Mouse (Mus musculus) kidney, embryonic 16.5 days (tissue): ENCODE data around the gene Magea1. TPM values are rescaled to one million over a fixed set of nuclear protein-coding genes. Genes with fewer than 3 reads are reported as not detected.
"Not testable (repeated sequence)": the region's sequence is repeated elsewhere in the genome, so short reads cannot be mapped to it uniquely, and the experiment has no call there.

Experiments
- ATAC-seq: fragments of 200-750 bp; cut with Nextera tagmentation; 2 replicates; pipeline ENCODE4 v1.8.0; 2017; ENCODE audit warnings: moderate TSS enrichment; ENCODE audit not compliant: low FRiP score, low TSS enrichment
- H3K27ac ChIP-seq: fragments of 300-500 bp; sonication (generic); 2 replicates; pipeline ENCODE4 v1.5.1; 2014; ENCODE audit warnings: low read length
- H3K27me3 ChIP-seq: fragments of 300-500 bp; sonication (generic); 2 replicates; pipeline ENCODE4 v1.6.1; 2014; ENCODE audit warnings: low read length, control low read depth, mixed read lengths; ENCODE audit not compliant: insufficient read depth
- H3K36me3 ChIP-seq: fragments of 300-500 bp; sonication (generic); 2 replicates; pipeline ENCODE4 v1.6.1; 2014; ENCODE audit warnings: low read length, control low read depth, mixed read lengths; ENCODE audit not compliant: insufficient read depth
- H3K4me1 ChIP-seq: fragments of 300-500 bp; sonication (generic); 2 replicates; pipeline ENCODE4 v1.6.1; 2014; ENCODE audit warnings: low read length, control low read depth, mixed read lengths; ENCODE audit not compliant: insufficient read depth
- H3K4me2 ChIP-seq: fragments of 300-500 bp; sonication (generic); replicated peaks from 2 replicates; pipeline ENCODE4 v1.6.1; 2014; ENCODE audit warnings: low read depth, low read length
- H3K4me3 ChIP-seq: fragments of 300-500 bp; sonication (generic); 2 replicates; pipeline ENCODE4 v1.5.1; 2014; ENCODE audit warnings: mild to moderate bottlenecking, low read length
- H3K9ac ChIP-seq: fragments of 300-500 bp; sonication (generic); replicated peaks from 2 replicates; pipeline ENCODE4 v1.6.1; 2014; ENCODE audit warnings: low read length
- H3K9me3 ChIP-seq: fragments of 300-500 bp; sonication (generic); 2 replicates; pipeline ENCODE4 v1.6.1; 2016; ENCODE audit warnings: low read length, control low read depth
- WGBS: fragments of 180-500 bp; shearing (Covaris S2); extraction: QIAGEN DNeasy Blood & Tissue Kit; methylation state at CpG from one replicate; pipeline ENCODE4 v1.1.7; 2014; 5-methylcytosine and 5-hydroxymethylcytosine counted together
- polyA plus RNA-seq: library from polyadenylated mRNA; unstranded; fragments of >200 nt; fragmentation: Nextera tagmentation; extraction: Ambion mirVana; gene quantifications from 2 replicates; pipeline ENCODE4 v1.2.1, GENCODE M21; 2015

Gene Magea1
- not detected in 2 replicates for polyA plus RNA-seq

GRCm38 (mm10) chrX:155089693-155090092 is at the start of gene Magea1:
TSS of gene Magea1 (minus strand) at chrX:155089793.
- not testable (repeated sequence) for H3K27ac ChIP-seq, H3K36me3 ChIP-seq, H3K4me3 ChIP-seq, H3K4me2 ChIP-seq, H3K9ac ChIP-seq, H3K9me3 ChIP-seq, H3K27me3 ChIP-seq, ATAC-seq, H3K4me1 ChIP-seq
- 100% methylated on average over 1 of the region's 2 CpGs for WGBS

- 82% methylated on average over 3 of the region's 3 CpGs for WGBS
- not testable (repeated sequence) for H3K4me3 ChIP-seq
Observed at GRCm38 (mm10) chrX:155128312-155128711, 38.7 kb upstream of the Magea1 start, which contains the start of gene Cldn34b2. TSS of gene Cldn34b2 (minus strand) at chrX:155128412.

GRCm38 (mm10) chrX:155098024-155098423 is 8.4 kb upstream of the Magea1 start:
- Histone ChIP-seq H3K4me3 (no peak overlapping the region), H3K9me3 (no peaks in the 10 kb centered on the region)
- ATAC-seq, result no peak

More at GRCm38 (mm10) chrX:155128312-155128711, 38.7 kb upstream of the Magea1 start, which contains the start of gene Cldn34b2:
- not testable (repeated sequence) for H3K36me3 ChIP-seq, H3K27me3 ChIP-seq, H3K9ac ChIP-seq, H3K4me2 ChIP-seq, ATAC-seq, H3K27ac ChIP-seq, H3K9me3 ChIP-seq, H3K4me1 ChIP-seq

DNA sequence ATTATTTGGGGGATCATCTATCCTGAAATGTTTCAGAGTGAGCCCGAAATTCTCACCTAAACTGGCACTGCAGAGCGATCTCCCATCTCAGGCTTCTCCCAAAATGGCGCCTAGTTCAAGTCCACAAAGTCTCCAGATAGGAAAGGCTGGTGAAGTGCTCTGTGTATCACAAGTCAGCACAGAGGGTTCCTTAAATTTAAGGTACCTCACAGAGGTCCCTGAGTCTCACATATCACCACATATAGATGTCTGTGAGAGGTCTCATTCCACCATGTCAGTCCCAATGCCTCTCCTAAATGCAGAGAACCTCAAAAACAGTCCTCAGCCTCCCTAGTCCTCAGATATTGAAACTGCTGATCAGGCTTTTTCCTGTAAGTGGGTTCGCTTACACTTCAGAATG is 4.0 kb upstream of the Magea1 start, which contains the start of gene Magea2:
Gene Magea2 (minus strand): TSS at position 101 of the 400 bp plus-strand sequence.
- H3K4me3 ChIP-seq, H3K9me3 ChIP-seq, H3K27ac ChIP-seq, H3K4me1 ChIP-seq, H3K9ac ChIP-seq, H3K36me3 ChIP-seq, H3K27me3 ChIP-seq, H3K4me2 ChIP-seq, ATAC-seq: not testable (repeated sequence)
- 87% methylated on average over 3 of the region's 4 CpGs for WGBS

More at GRCm38 (mm10) chrX:155098024-155098423, 8.4 kb upstream of the Magea1 start:
- no peaks in the 10 kb centered on the region for H3K36me3 ChIP-seq
- no peaks in the 10 kb centered on the region for H3K27me3 ChIP-seq
- no peak overlapping the region for H3K27ac ChIP-seq
- H3K4me2 ChIP-seq, result no peak overlapping the region
- no peak overlapping the region for H3K9ac ChIP-seq
- H3K4me1 ChIP-seq, result no peaks in the 10 kb centered on the region

DNA sequence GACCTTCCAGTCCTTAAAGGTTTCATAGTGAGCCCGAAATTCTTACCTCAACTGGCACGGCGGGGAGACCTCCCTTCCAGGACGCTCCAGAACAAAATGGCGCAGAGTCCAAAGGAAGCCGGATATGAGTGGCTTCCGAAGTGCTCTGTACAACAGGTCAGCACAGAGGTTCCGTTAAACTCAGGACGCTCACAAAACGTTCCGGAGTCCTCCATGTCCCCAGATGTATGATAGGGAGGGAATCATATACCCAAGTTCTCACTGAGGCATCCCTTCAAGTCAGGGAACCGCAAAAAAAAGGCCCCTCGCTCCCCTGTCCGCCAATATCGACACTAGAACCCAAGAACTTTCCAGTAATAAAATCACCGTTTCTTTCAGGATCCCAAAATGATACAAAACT is 26.5 kb downstream of the Magea1 start, which contains the start of gene Magea5:
Gene Magea5 (minus strand): TSS at position 101 of the 400 bp plus-strand sequence.
- not testable (repeated sequence) for H3K4me3 ChIP-seq, H3K4me1 ChIP-seq

More for the DNA sequence above, 26.5 kb downstream of the Magea1 start, which contains the start of gene Magea5:
- 87% methylated on average over 13 of the region's 16 CpGs for WGBS
- not testable (repeated sequence) for H3K9ac ChIP-seq, H3K27ac ChIP-seq, H3K36me3 ChIP-seq, H3K9me3 ChIP-seq, ATAC-seq, H3K4me2 ChIP-seq, H3K27me3 ChIP-seq

Other genes starting within 250 kb of the Magea1 start
- gene Cldn34b1, start 199.5 kb downstream of the Magea1 start, polyA plus RNA-seq, result not detected in 2 replicates
- gene Magea6, start 153.8 kb downstream of the Magea1 start, polyA plus RNA-seq, result not detected in 2 replicates
- not detected in 2 replicates for gene Magea3, start 140.3 kb downstream of the Magea1 start, polyA plus RNA-seq
- gene Magea8, start 93.9 kb downstream of the Magea1 start, polyA plus RNA-seq, result not detected in 2 replicates
- gene Magea5, start 26.6 kb downstream of the Magea1 start, polyA plus RNA-seq, result not detected in 2 replicates
- gene Magea2, start 3.9 kb upstream of the Magea1 start, polyA plus RNA-seq, result not detected in 2 replicates
- gene Cldn34b2, start 38.6 kb upstream of the Magea1 start, polyA plus RNA-seq, result not detected in 2 replicates
- 207 and 217 TPM in 2 replicates for gene Sat1, start 126.7 kb upstream of the Magea1 start, polyA plus RNA-seq
- 38.4 and 43.5 TPM in 2 replicates for gene Acot9, start 172.7 kb upstream of the Magea1 start, polyA plus RNA-seq